Mouse (Mus musculus): ENCODE data around the gene Sugp1. TPM values are rescaled to one million over a fixed set of nuclear protein-coding genes. Genes with fewer than 3 reads are reported as not detected.
A peak's percentile ranks its signal among the peaks of the same experiment; 100 is the strongest.
"Not testable (repeated sequence)": the region's sequence is repeated elsewhere in the genome, so short reads cannot be mapped to it uniquely, and the experiment has no call there.

The Sugp1 gene
- polyA plus RNA-seq, 1 experiment from 2014 or later, result 61.9 TPM

- Histone ChIP-seq H3K27me3 (ENCODE audit: control insufficient read depth, insufficient read depth, low read depth, low read length) (no peaks in the 10 kb centered on the region), H3K36me3 (ENCODE audit: control insufficient read depth, insufficient read depth, low read length) (peaks cover 47% of the 10 kb centered on the region), H3K9ac (ENCODE audit: low read depth, low read length) (no peak overlapping the region), H3K4me3 (ENCODE audit: low read depth, low read length) (no peak overlapping the region), H3K4me1 (ENCODE audit: control insufficient read depth, insufficient read depth, low read length) (no peaks in the 10 kb centered on the region), H3K4me2 (ENCODE audit: low read length) (no peak overlapping the region), H3K9me3 (replicated peaks; ENCODE audit: control insufficient read depth, low read length, poor library complexity, severe bottlenecking) (no peaks in the 10 kb centered on the region), H3K27ac (ENCODE audit: low read length) (no peak overlapping the region)
- 95% methylated on average over 1 of the region's 1 CpGs for WGBS
- no peak for ATAC-seq
Measured at GRCm38 (mm10) chr8:70030255-70030654, 12.4 kb upstream of the Sugp1 start.

- Histone ChIP-seq H3K9ac (ENCODE audit: low read depth, low read length) (no peak overlapping the region), H3K36me3 (ENCODE audit: control insufficient read depth, insufficient read depth, low read length) (no peaks in the 10 kb centered on the region; the same call in 1 of the 2 replicates), H3K9me3 (replicated peaks; ENCODE audit: control insufficient read depth, low read length, poor library complexity, severe bottlenecking) (no peaks in the 10 kb centered on the region), H3K4me3 (ENCODE audit: low read depth, low read length) (no peak overlapping the region), H3K27me3 (ENCODE audit: control insufficient read depth, insufficient read depth, low read depth, low read length) (no peaks in the 10 kb centered on the region), H3K4me2 (ENCODE audit: low read length) (no peak overlapping the region), H3K27ac (ENCODE audit: low read length) (no peak overlapping the region), H3K4me1 (ENCODE audit: control insufficient read depth, insufficient read depth, low read length) (peaks cover 23% of the 10 kb centered on the region)
- 97% methylated on average over 1 of the region's 1 CpGs for WGBS
- no peak for ATAC-seq
Measured at GRCm38 (mm10) chr8:70037994-70038393, 4.6 kb upstream of the Sugp1 start.

GRCm38 (mm10) chr8:70041885-70042546, 597 bp upstream of the Sugp1 start:
- no peaks in the 10 kb centered on the region for H3K9me3 ChIP-seq (replicated peaks; ENCODE audit: control insufficient read depth, low read length, poor library complexity, severe bottlenecking)
- peak overlapping the region; percentile 90 for H3K4me2 ChIP-seq (ENCODE audit: low read length)
- H3K4me3 ChIP-seq (ENCODE audit: low read depth, low read length), result peak overlapping the region; percentile 70
- no peak; the same call in none of the 2 replicates for ATAC-seq
- no peaks in the 10 kb centered on the region for H3K27me3 ChIP-seq (ENCODE audit: control insufficient read depth, insufficient read depth, low read depth, low read length)
- peaks cover 35% of the 10 kb centered on the region for H3K4me1 ChIP-seq (ENCODE audit: control insufficient read depth, insufficient read depth, low read length)
- no peaks in the 10 kb centered on the region; the same call in 1 of the 2 replicates for H3K36me3 ChIP-seq (ENCODE audit: control insufficient read depth, insufficient read depth, low read length)
- peak overlapping the region; percentile 87 for H3K27ac ChIP-seq (ENCODE audit: low read length)
- 1% methylated on average over 47 of the region's 47 CpGs for WGBS
- H3K9ac ChIP-seq (ENCODE audit: low read depth, low read length), result peak overlapping the region; percentile 81

GRCm38 (mm10) chr8:70043996-70044395, 1.4 kb downstream of the Sugp1 start:
- peak overlapping the region; percentile 91 for H3K4me2 ChIP-seq (ENCODE audit: low read length)
- no peaks in the 10 kb centered on the region for H3K9me3 ChIP-seq (replicated peaks; ENCODE audit: control insufficient read depth, low read length, poor library complexity, severe bottlenecking)
- no peak for ATAC-seq
- H3K27ac ChIP-seq (ENCODE audit: low read length), result no peak overlapping the region
- H3K27me3 ChIP-seq (ENCODE audit: control insufficient read depth, insufficient read depth, low read depth, low read length), result no peaks in the 10 kb centered on the region
- H3K4me1 ChIP-seq (ENCODE audit: control insufficient read depth, insufficient read depth, low read length), result peaks cover 33% of the 10 kb centered on the region
- peak overlapping the region; percentile 70 for H3K4me3 ChIP-seq (ENCODE audit: low read depth, low read length)
- no peaks in the 10 kb centered on the region for H3K36me3 ChIP-seq (ENCODE audit: control insufficient read depth, insufficient read depth, low read length)
- H3K9ac ChIP-seq (ENCODE audit: low read depth, low read length), result peak overlapping the region; percentile 81; the same call in 1 of the 2 replicates
- 87% methylated on average over 5 of the region's 5 CpGs for WGBS

GRCm38 (mm10) chr8:70049662-70050061, 7.0 kb downstream of the Sugp1 start:
- Histone ChIP-seq H3K9me3 (replicated peaks; ENCODE audit: control insufficient read depth, low read length, poor library complexity, severe bottlenecking) (no peaks in the 10 kb centered on the region), H3K27me3 (ENCODE audit: control insufficient read depth, insufficient read depth, low read depth, low read length) (no peaks in the 10 kb centered on the region), H3K27ac (ENCODE audit: low read length) (no peak overlapping the region), H3K36me3 (ENCODE audit: control insufficient read depth, insufficient read depth, low read length) (peaks cover 36% of the 10 kb centered on the region), H3K4me2 (ENCODE audit: low read length) (no peak overlapping the region), H3K9ac (ENCODE audit: low read depth, low read length) (no peak overlapping the region), H3K4me3 (ENCODE audit: low read depth, low read length) (no peak overlapping the region), H3K4me1 (ENCODE audit: control insufficient read depth, insufficient read depth, low read length) (0 out of 2 replicates have a peak, but pooled peaks cover under 1% of the 10 kb centered on the region)
- ATAC-seq, result no peak

- not testable (repeated sequence) for ATAC-seq; H3K4me1 ChIP-seq (ENCODE audit: control insufficient read depth, insufficient read depth, low read length); H3K9ac ChIP-seq (ENCODE audit: low read depth, low read length); H3K9me3 ChIP-seq (replicated peaks; ENCODE audit: control insufficient read depth, low read length, poor library complexity, severe bottlenecking); H3K4me2 ChIP-seq (ENCODE audit: low read length); H3K27me3 ChIP-seq (ENCODE audit: control insufficient read depth, insufficient read depth, low read depth, low read length); H3K4me3 ChIP-seq (ENCODE audit: low read depth, low read length); H3K27ac ChIP-seq (ENCODE audit: low read length)
- 100% methylated on average over 5 of the region's 5 CpGs for WGBS
- peaks cover 39% of the 10 kb centered on the region for H3K36me3 ChIP-seq (ENCODE audit: control insufficient read depth, insufficient read depth, low read length)
Measured at GRCm38 (mm10) chr8:70050434-70050833, 7.8 kb downstream of the Sugp1 start.

GRCm38 (mm10) chr8:70057721-70058120, 15.1 kb downstream of the Sugp1 start:
- H3K9ac ChIP-seq (ENCODE audit: low read depth, low read length), result no peak overlapping the region
- no peaks in the 10 kb centered on the region for H3K27me3 ChIP-seq (ENCODE audit: control insufficient read depth, insufficient read depth, low read depth, low read length)
- ATAC-seq, result no peak
- 38% methylated on average over 1 of the region's 1 CpGs for WGBS
- peaks cover 47% of the 10 kb centered on the region for H3K36me3 ChIP-seq (ENCODE audit: control insufficient read depth, insufficient read depth, low read length)
- no peaks in the 10 kb centered on the region for H3K9me3 ChIP-seq (replicated peaks; ENCODE audit: control insufficient read depth, low read length, poor library complexity, severe bottlenecking)
- H3K27ac ChIP-seq (ENCODE audit: low read length), result no peak overlapping the region
- no peak overlapping the region for H3K4me3 ChIP-seq (ENCODE audit: low read depth, low read length)
- no peaks in the 10 kb centered on the region for H3K4me1 ChIP-seq (ENCODE audit: control insufficient read depth, insufficient read depth, low read length)
- no peak overlapping the region for H3K4me2 ChIP-seq (ENCODE audit: low read length)

- WGBS, result 90% methylated on average over 2 of the region's 2 CpGs
- Histone ChIP-seq H3K9ac (ENCODE audit: low read depth, low read length) (no peak overlapping the region), H3K9me3 (replicated peaks; ENCODE audit: control insufficient read depth, low read length, poor library complexity, severe bottlenecking) (no peaks in the 10 kb centered on the region), H3K27ac (ENCODE audit: low read length) (no peak overlapping the region), H3K4me2 (ENCODE audit: low read length) (no peak overlapping the region), H3K36me3 (ENCODE audit: control insufficient read depth, insufficient read depth, low read length) (peaks cover 39% of the 10 kb centered on the region), H3K4me3 (ENCODE audit: low read depth, low read length) (no peak overlapping the region), H3K27me3 (ENCODE audit: control insufficient read depth, insufficient read depth, low read depth, low read length) (no peaks in the 10 kb centered on the region), H3K4me1 (ENCODE audit: control insufficient read depth, insufficient read depth, low read length) (0 out of 2 replicates have a peak, but pooled peaks cover 2% of the 10 kb centered on the region)
- no peak for ATAC-seq
Measured at GRCm38 (mm10) chr8:70071836-70072440, 29.3 kb downstream of the Sugp1 start.

GRCm38 (mm10) chr8:70072441-70073069, 29.9 kb downstream of the Sugp1 start, which contains the start of gene Tm6sf2:
Gene Tm6sf2 (plus strand): TSS chr8:70072924.
- Histone ChIP-seq H3K4me1 (ENCODE audit: control insufficient read depth, insufficient read depth, low read length) (0 out of 2 replicates have a peak, but pooled peaks cover 2% of the 10 kb centered on the region), H3K27ac (ENCODE audit: low read length) (no peak within 1 kb of the TSS), H3K4me3 (ENCODE audit: low read depth, low read length) (no peak within 1 kb of the TSS), H3K9ac (ENCODE audit: low read depth, low read length) (no peak within 1 kb of the TSS), H3K27me3 (ENCODE audit: control insufficient read depth, insufficient read depth, low read depth, low read length) (no peaks in the 10 kb centered on the region), H3K36me3 (ENCODE audit: control insufficient read depth, insufficient read depth, low read length) (peaks cover 38% of the 10 kb centered on the region), H3K9me3 (replicated peaks; ENCODE audit: control insufficient read depth, low read length, poor library complexity, severe bottlenecking) (no peaks in the 10 kb centered on the region), H3K4me2 (ENCODE audit: low read length) (peak within 1 kb of the TSS; percentile 9; the same call in 1 of the 2 replicates)
- peak; percentile 56 for ATAC-seq
- WGBS, result 12% methylated on average over 19 of the region's 27 CpGs

Data from midbrain, embryonic 16.5 days (tissue).